Mouse (Mus musculus): ENCODE measurements around the gene Mylk4. TPM values are rescaled to one million over a fixed set of nuclear protein-coding genes. Genes with fewer than 3 reads are reported as not detected.

Gene Mylk4
- total and polyA plus RNA-seq, 2 experiments from 2014 or later = 0.31 TPM; not detected in 1

DNA sequence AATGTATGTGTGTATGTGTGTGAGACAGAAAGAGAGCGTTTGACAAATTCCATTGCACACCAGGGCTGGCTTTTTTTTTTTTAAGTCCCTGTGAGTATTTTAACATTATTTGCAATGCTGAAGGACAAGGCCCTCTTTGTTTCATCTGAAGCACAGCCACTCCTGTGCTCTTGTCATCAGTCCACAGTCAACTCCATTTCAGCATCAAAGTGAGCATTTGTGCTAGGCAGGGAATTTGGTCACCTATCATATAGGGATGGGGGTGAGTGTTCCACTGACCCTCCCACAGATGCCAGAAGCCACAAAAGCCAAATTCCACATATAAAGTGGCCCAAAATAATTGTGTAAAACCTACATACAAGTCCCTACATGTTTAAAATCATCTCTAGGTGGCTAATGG is 78.4 kb downstream of the Mylk4 start:
- DNase-seq (ENCODE audit: low spot score) = no peak
- H3K4me1 ChIP-seq (ENCODE audit: insufficient read depth, low read length) = no peaks in the 10 kb centered on the region
- no peak overlapping the region for H3K9ac ChIP-seq (replicated peaks; ENCODE audit: low read length, poor library complexity, severe bottlenecking)
- no peak overlapping the region for H3K4me2 ChIP-seq (ENCODE audit: low read depth, low read length, poor library complexity, severe bottlenecking)
- TF ChIP-seq CTCF (IDR thresholded peaks at IDR 0.05) = no peak
- no peak overlapping the region for H3K27ac ChIP-seq (ENCODE audit: low read depth, low read length)
- no peaks in the 10 kb centered on the region for H3K9me3 ChIP-seq (ENCODE audit: low read length)
- 55% methylated on average over 1 of the region's 1 CpGs for WGBS
- H3K36me3 ChIP-seq (ENCODE audit: insufficient read depth, low read length) = no peaks in the 10 kb centered on the region
- H3K4me3 ChIP-seq (ENCODE audit: low read depth, low read length) = no peak overlapping the region
- H3K27me3 ChIP-seq (ENCODE audit: insufficient read depth, low read length) = no peaks in the 10 kb centered on the region
- no peak for ATAC-seq (ENCODE audit: low FRiP score)

DNA sequence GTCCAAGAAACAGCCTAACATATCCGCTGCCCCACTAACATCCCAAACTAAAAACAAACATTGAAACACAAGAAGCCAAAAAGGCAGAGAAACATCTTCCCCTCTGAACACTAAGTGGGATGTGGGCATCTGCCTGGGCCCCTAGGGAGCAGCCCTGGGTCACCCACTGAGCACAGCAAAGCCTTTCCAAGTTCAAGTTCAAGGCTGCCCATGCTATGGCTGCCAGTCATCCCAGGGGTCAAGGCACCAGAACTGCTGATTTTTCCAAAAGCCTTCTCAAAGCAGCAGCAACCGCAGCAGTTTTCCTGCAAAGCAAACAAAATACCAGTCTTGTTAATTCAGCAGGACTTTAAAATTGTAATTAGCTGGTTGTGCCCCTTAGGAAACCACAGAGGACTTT is 78.8 kb downstream of the Mylk4 start:
- no peak overlapping the region for H3K9ac ChIP-seq (replicated peaks; ENCODE audit: low read length, poor library complexity, severe bottlenecking)
- no peak for ATAC-seq (ENCODE audit: low FRiP score)
- 61% methylated on average over 2 of the region's 2 CpGs for WGBS
- no peaks in the 10 kb centered on the region for H3K4me1 ChIP-seq (ENCODE audit: insufficient read depth, low read length)
- H3K4me3 ChIP-seq (ENCODE audit: low read depth, low read length) = no peak overlapping the region
- H3K36me3 ChIP-seq (ENCODE audit: insufficient read depth, low read length) = no peaks in the 10 kb centered on the region
- no peak overlapping the region for H3K4me2 ChIP-seq (ENCODE audit: low read depth, low read length, poor library complexity, severe bottlenecking)
- no peaks in the 10 kb centered on the region for H3K9me3 ChIP-seq (ENCODE audit: low read length)
- no peak for TF ChIP-seq CTCF (IDR thresholded peaks at IDR 0.05)
- no peak overlapping the region for H3K27ac ChIP-seq (ENCODE audit: low read depth, low read length)
- no peaks in the 10 kb centered on the region for H3K27me3 ChIP-seq (ENCODE audit: insufficient read depth, low read length)
- DNase-seq (ENCODE audit: low spot score) = no peak

DNA sequence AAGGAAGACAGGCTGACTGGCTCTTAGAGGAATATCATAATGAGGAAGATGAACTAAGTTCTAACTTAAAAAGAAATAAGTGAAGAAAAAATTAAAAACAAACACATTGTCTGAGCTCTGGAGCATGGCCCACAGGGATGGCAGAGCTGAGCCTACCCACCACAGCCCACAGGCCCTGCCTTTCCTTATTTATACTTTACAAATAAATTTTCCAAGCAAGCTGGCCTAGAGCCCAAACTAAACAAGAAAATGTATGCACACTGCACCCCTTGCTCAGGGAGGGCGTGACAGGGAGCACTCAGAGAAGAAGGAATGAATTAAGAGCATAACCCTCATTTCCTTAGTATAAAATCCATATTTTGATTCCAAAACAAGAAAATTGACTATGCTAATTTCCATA is 82.2 kb downstream of the Mylk4 start:
- Histone ChIP-seq H3K4me1 (ENCODE audit: insufficient read depth, low read length) (no peaks in the 10 kb centered on the region), H3K27me3 (ENCODE audit: insufficient read depth, low read length) (no peaks in the 10 kb centered on the region), H3K27ac (ENCODE audit: low read depth, low read length) (no peak overlapping the region), H3K9me3 (ENCODE audit: low read length) (no peaks in the 10 kb centered on the region), H3K4me3 (ENCODE audit: low read depth, low read length) (no peak overlapping the region), H3K36me3 (ENCODE audit: insufficient read depth, low read length) (no peaks in the 10 kb centered on the region), H3K4me2 (ENCODE audit: low read depth, low read length, poor library complexity, severe bottlenecking) (no peak overlapping the region), H3K9ac (replicated peaks; ENCODE audit: low read length, poor library complexity, severe bottlenecking) (no peak overlapping the region)
- 68% methylated on average over 1 of the region's 1 CpGs for WGBS
- no peak for ATAC-seq (ENCODE audit: low FRiP score)
- no peak for DNase-seq (ENCODE audit: low spot score)
- no peak for TF ChIP-seq CTCF (IDR thresholded peaks at IDR 0.05)

DNA sequence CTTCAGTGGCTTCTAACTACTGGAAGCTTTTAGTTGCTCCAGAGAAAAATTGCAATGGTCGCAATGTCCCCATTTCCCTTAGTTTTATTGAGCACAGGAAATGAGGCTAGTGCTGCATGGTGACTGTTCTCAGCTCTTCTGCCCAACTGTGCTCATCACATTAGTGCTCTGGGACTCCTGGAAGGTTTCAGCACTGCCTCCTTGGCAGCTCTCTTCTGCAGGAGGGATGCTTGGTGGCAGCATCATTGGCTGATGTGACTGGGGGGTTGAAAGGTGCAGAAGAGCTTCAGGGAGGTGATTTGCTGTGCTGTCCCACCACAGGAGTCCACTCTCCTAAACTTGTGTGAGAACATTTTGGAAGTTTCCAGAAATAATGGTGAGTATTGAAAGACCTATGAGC is 84.4 kb downstream of the Mylk4 start:
- Histone ChIP-seq H3K4me2 (ENCODE audit: low read depth, low read length, poor library complexity, severe bottlenecking) (no peak overlapping the region), H3K27me3 (ENCODE audit: insufficient read depth, low read length) (no peaks in the 10 kb centered on the region), H3K36me3 (ENCODE audit: insufficient read depth, low read length) (no peaks in the 10 kb centered on the region), H3K27ac (ENCODE audit: low read depth, low read length) (no peak overlapping the region), H3K4me3 (ENCODE audit: low read depth, low read length) (no peak overlapping the region), H3K9ac (replicated peaks; ENCODE audit: low read length, poor library complexity, severe bottlenecking) (no peak overlapping the region), H3K4me1 (ENCODE audit: insufficient read depth, low read length) (no peaks in the 10 kb centered on the region), H3K9me3 (ENCODE audit: low read length) (no peaks in the 10 kb centered on the region)
- TF ChIP-seq CTCF (IDR thresholded peaks at IDR 0.05) = no peak
- no peak for ATAC-seq (ENCODE audit: low FRiP score)
- WGBS = 100% methylated on average over 1 of the region's 1 CpGs
- no peak for DNase-seq (ENCODE audit: low spot score)

DNA sequence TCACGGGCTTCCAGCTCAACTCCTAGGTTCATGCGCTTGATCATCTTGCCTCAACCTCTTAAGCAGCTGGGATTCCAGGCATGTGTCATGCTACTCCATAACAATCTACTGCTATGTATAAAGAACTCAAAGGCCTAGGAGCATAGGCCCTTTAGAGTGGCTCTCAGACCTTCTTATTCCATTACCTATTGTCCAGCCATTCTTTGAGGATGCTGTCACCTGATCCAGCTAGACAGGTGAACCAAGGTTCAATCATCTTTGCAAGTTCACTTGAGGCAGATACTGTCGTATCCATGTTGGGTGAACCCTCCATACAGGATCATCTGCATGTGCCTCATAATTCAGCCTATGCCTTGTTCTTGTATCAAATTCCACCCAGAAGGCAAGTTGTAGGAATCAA is 84.8 kb downstream of the Mylk4 start:
- Histone ChIP-seq H3K4me3 (ENCODE audit: low read depth, low read length) (no peak overlapping the region), H3K9me3 (ENCODE audit: low read length) (no peaks in the 10 kb centered on the region), H3K4me2 (ENCODE audit: low read depth, low read length, poor library complexity, severe bottlenecking) (no peak overlapping the region), H3K27ac (ENCODE audit: low read depth, low read length) (no peak overlapping the region), H3K27me3 (ENCODE audit: insufficient read depth, low read length) (no peaks in the 10 kb centered on the region), H3K4me1 (ENCODE audit: insufficient read depth, low read length) (no peaks in the 10 kb centered on the region), H3K36me3 (ENCODE audit: insufficient read depth, low read length) (no peaks in the 10 kb centered on the region), H3K9ac (replicated peaks; ENCODE audit: low read length, poor library complexity, severe bottlenecking) (no peak overlapping the region)
- ATAC-seq (ENCODE audit: low FRiP score) (no peak), DNase-seq (ENCODE audit: low spot score) (no peak)
- no peak for TF ChIP-seq CTCF (IDR thresholded peaks at IDR 0.05)
- WGBS = 96% methylated on average over 3 of the region's 3 CpGs

DNA sequence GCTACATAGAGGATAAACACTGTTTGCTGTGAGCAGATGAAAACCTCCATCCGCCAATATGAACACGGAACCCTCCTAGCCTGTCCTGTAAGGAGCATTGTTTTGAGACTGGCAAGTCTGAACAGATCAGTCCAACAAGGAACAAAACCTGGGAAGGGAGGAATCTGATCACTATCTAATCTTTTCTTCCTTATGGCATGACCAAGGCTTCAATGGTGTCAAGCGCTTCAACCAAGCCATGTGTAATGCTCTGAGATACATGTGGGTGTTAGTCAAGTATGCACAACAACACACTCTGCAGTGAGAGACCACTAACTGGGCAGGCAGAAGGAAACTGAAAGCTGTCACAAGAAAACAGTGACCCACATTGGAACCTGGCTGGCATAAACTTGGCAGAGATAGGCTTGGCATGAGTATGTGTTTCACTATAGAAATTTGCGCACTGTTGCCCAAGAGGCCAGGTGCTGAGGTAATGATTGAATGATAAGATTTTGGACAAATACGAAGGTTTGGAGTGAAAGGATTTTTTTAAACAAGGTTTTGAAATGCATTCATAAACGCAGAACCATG is 89.8 kb downstream of the Mylk4 start:
- no peaks in the 10 kb centered on the region for H3K9me3 ChIP-seq (ENCODE audit: low read length)

More for the DNA sequence above, 89.8 kb downstream of the Mylk4 start:
- Histone ChIP-seq H3K4me1 (ENCODE audit: insufficient read depth, low read length) (no peaks in the 10 kb centered on the region), H3K27me3 (ENCODE audit: insufficient read depth, low read length) (no peaks in the 10 kb centered on the region), H3K4me2 (ENCODE audit: low read depth, low read length, poor library complexity, severe bottlenecking) (no peak overlapping the region), H3K9ac (replicated peaks; ENCODE audit: low read length, poor library complexity, severe bottlenecking) (no peak overlapping the region), H3K27ac (ENCODE audit: low read depth, low read length) (no peak overlapping the region), H3K36me3 (ENCODE audit: insufficient read depth, low read length) (no peaks in the 10 kb centered on the region), H3K4me3 (ENCODE audit: low read depth, low read length) (no peak overlapping the region)
- no peak for TF ChIP-seq CTCF (IDR thresholded peaks at IDR 0.05)
- 91% methylated on average over 6 of the region's 6 CpGs for WGBS
- ATAC-seq (ENCODE audit: low FRiP score) = no peak
- no peak for DNase-seq (ENCODE audit: low spot score)
